Mouse (Mus musculus): ENCODE results near the gene Nhlh1. TPM values are rescaled to one million over a fixed set of nuclear protein-coding genes. Genes with fewer than 3 reads are reported as not detected.

Nhlh1 gene
- polyA plus RNA-seq, 1 experiment: not detected

GRCm38 (mm10) chr1:172007761-172008160, 49.6 kb downstream of the Nhlh1 start:
- TF ChIP-seq POLR2A (IDR thresholded peaks at IDR 0.05; ENCODE audit: insufficient read depth, low read length) (no peak), CTCF (IDR thresholded peaks at IDR 0.05; ENCODE audit: low read depth, low read length) (no peak)
- Histone ChIP-seq H3K4me1 (ENCODE audit: control insufficient read depth, insufficient read depth, low read length) (peaks cover 5% of the 10 kb centered on the region), H3K27ac (ENCODE audit: insufficient read depth, low read length) (no peak overlapping the region), H3K9me3 (replicated peaks; ENCODE audit: control insufficient read depth, insufficient read depth, low read length, poor library complexity, severe bottlenecking) (no peaks in the 10 kb centered on the region), H3K27me3 (ENCODE audit: control insufficient read depth, insufficient read depth, low read length, poor library complexity, severe bottlenecking) (no peaks in the 10 kb centered on the region), H3K4me3 (ENCODE audit: low read depth, low read length) (no peak overlapping the region), H3K9ac (ENCODE audit: low read depth, poor library complexity, severe bottlenecking) (no peak overlapping the region), H3K36me3 (ENCODE audit: control insufficient read depth, insufficient read depth, low read length, poor library complexity, severe bottlenecking) (no peaks in the 10 kb centered on the region; the same call in 1 of the 2 replicates)

Other genes starting within 250 kb of the Nhlh1 start
- gene Cd84, start 217.9 kb downstream of the Nhlh1 start, polyA plus RNA-seq (2011; ENCODE audit: insufficient read depth, insufficient read length, low read depth, missing spikeins): not detected in 2 replicates
- gene Gm10521, start 161.9 kb downstream of the Nhlh1 start, polyA plus RNA-seq (2011; ENCODE audit: insufficient read depth, insufficient read length, low read depth, missing spikeins): not detected in 2 replicates
- not detected in 2 replicates for gene Slamf6, start 140.1 kb downstream of the Nhlh1 start, polyA plus RNA-seq (2011; ENCODE audit: insufficient read depth, insufficient read length, low read depth, missing spikeins)
- 29.7 and 33.8 TPM in 2 replicates for gene Vangl2, start 29.1 kb downstream of the Nhlh1 start, polyA plus RNA-seq (2011; ENCODE audit: insufficient read depth, insufficient read length, low read depth, missing spikeins)
- 161 and 163 TPM in 2 replicates for gene Copa, start 25.0 kb upstream of the Nhlh1 start, polyA plus RNA-seq (2011; ENCODE audit: insufficient read depth, insufficient read length, low read depth, missing spikeins)
- 54.2 and 56.2 TPM in 2 replicates for gene Ncstn, start 25.2 kb upstream of the Nhlh1 start, polyA plus RNA-seq (2011; ENCODE audit: insufficient read depth, insufficient read length, low read depth, missing spikeins)
- gene Pex19, start 69.2 kb upstream of the Nhlh1 start, polyA plus RNA-seq (2011; ENCODE audit: insufficient read depth, insufficient read length, low read depth, missing spikeins): 82.0 and 83.8 TPM in 2 replicates
- gene Dcaf8, start 90.5 kb upstream of the Nhlh1 start, polyA plus RNA-seq (2011; ENCODE audit: insufficient read depth, insufficient read length, low read depth, missing spikeins): 98.6 and 103 TPM in 2 replicates
- 61.0 and 62.6 TPM in 2 replicates for gene Pea15a, start 149.2 kb upstream of the Nhlh1 start, polyA plus RNA-seq (2011; ENCODE audit: insufficient read depth, insufficient read length, low read depth, missing spikeins)
- 1.7 and 1.8 TPM in 2 replicates for gene Casq1, start 162.3 kb upstream of the Nhlh1 start, polyA plus RNA-seq (2011; ENCODE audit: insufficient read depth, insufficient read length, low read depth, missing spikeins)
- not detected in 2 replicates for gene Atp1a4, start 200.8 kb upstream of the Nhlh1 start, polyA plus RNA-seq (2011; ENCODE audit: insufficient read depth, insufficient read length, low read depth, missing spikeins)
- gene Igsf8, start 204.1 kb upstream of the Nhlh1 start, polyA plus RNA-seq (2011; ENCODE audit: insufficient read depth, insufficient read length, low read depth, missing spikeins): 35.4 and 35.8 TPM in 2 replicates
- gene Atp1a2, start 240.5 kb upstream of the Nhlh1 start, polyA plus RNA-seq (2011; ENCODE audit: insufficient read depth, insufficient read length, low read depth, missing spikeins): 2.1 and 2.6 TPM in 2 replicates

Measured in ES-Bruce4 (cell line).